Mouse (Mus musculus) ES-Bruce4 (cell line): Measurements from ENCODE around the gene Rbm15.
A peak's percentile ranks its signal among the peaks of the same experiment; 100 is the strongest.

Experiments
- CTCF ChIP-seq: IDR thresholded peaks from one replicate; pipeline ENCODE4 v1.8.1; 2011; ENCODE audit warnings: low read depth, low read length
- EP300 ChIP-seq: IDR thresholded peaks from 2 replicates; pipeline ENCODE4 v1.6.1; 2011; ENCODE audit warnings: low read depth, low read length; ENCODE audit not compliant: insufficient read depth
- POLR2A ChIP-seq: IDR thresholded peaks from one replicate; pipeline ENCODE4 v1.8.1; 2011; ENCODE audit warnings: low read length; ENCODE audit not compliant: insufficient read depth

GRCm38 (mm10) chr3:107356964-107357441 lies 23.5 kb upstream of the Rbm15 start:
- peak; percentile 74 for TF ChIP-seq CTCF
- TF ChIP-seq POLR2A, result no peak
- no peak for TF ChIP-seq EP300
